Mouse (Mus musculus): ENCODE data around the gene Gm49405.
A peak's percentile ranks its signal among the peaks of the same experiment; 100 is the strongest.

Gene Gm49405

DNA sequence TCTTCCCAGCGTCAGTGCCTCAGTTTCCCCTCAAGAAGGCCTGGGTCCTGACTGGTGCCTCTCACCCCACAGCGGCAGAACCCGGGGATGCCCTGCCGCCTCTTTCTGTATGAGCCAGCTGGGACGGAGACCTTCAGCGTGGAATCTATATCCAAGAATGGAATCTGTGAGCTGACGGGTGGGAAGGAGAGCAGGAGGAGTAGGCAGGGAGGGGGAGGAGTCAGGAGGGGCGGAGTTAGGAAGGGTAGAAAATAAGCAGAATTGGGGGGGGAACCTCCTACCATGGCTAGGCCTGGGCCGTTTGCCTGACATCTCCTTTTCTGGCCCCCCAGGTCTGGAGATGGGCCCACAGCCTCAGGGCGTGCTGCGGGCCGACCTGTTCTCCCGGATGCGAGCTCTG is 12.4 kb upstream of the Gm49405 start:
- DNase-seq (ENCODE audit: low spot score), result no peak

DNA sequence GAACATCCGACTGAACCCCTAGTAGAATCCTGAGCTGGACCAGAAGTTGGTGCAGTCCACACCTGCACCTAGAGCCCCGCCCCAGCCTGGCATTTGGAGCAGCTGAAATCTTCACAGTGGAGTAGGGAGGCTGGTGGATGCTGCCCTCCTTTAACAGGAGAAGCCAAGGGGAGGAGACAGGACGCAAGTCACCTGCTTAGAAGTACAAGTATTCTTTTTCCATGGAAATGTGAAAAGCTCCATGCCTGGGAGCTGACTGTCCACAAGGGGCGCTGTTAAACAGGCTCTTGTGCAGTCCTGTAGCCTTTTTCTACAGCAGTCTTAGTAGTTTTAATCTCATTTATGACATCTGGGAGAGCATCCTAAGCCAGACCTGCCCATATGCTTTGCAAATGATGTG is 11.7 kb upstream of the Gm49405 start:
- no peak for DNase-seq (ENCODE audit: low spot score)

DNA sequence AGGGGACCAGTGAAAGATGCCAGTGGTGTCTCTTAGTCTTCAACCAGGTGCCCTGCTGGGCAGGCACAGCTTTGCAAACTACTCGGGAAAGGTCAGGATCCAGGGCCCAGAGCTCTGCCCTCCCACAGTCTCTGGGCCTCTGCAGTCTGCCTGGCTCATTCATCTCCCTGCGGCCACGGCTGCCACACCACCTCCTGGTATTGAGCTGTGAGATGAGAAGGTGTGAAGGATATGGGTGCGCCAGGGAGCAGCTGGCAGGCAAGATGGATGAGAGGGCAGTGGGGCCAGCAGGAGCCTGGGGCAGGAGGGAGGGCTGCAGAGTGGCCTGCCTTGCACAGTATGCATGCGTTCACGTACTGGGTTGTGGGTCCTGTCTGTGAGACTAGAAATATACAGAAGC is 9.6 kb upstream of the Gm49405 start:
- no peak for DNase-seq (ENCODE audit: low spot score)

DNA sequence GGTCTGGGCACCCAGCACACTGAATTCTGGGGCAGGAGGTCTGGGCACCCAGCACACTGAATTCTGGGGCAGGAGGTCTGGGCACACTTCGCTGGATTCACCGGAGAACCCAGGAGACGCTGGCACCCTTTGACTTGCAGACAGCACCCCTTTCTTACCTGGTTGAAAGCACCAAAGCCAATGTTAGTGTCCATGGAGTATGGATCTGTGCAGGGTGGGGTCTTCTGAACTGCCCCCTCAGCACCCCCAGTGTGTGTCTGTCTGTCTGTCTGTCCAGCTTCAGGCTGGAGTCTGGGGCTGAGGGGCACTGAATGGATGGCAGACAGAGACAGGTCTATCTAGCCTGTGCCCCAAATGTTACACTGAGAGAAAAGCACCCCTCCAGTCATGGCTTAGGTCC is 8.9 kb upstream of the Gm49405 start:
- no peak for DNase-seq (ENCODE audit: low spot score)

DNA sequence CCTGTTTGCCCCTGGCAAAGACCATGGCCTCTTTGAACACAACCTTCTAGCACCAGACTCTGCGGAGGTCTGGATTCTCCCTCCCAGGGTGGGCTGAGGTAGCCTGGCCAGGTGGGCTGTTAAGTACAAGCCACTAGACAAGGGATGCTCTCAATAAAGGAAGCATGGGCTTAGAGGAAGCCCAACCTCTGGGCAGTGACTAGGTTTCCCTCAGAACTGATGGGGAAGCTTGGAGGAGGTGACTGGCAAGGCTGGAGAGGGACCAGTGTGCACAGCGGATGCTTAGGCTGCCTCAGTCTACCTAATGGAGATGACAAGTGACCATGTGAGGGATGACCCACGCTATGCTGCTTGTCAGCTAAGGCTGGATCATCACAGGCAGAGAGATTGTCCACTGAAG is 8.5 kb upstream of the Gm49405 start:
- no peak for DNase-seq (ENCODE audit: low spot score)

DNA sequence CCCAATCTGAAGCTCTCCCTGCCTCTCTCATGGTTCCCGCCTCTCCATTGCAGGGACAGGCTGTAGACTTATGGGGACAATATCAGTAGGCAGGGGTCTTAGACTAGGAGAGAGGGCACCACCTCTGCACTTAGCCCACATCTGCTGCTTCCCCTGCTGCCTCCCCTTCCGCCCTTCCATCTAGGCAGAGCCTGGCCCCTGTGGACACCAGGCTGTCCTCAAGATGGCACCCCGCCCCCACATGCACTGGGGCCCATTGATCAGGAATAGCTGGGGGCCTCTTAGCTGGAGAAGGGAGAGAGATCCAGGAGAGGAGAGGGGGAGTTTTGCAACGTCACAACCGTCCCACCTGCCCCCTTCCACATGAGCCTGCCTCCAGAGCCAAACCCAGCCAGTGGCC is 8.0 kb upstream of the Gm49405 start, which contains the start of gene Tbx10:
Gene Tbx10, plus strand, starts transcription at position 337 of the 400 bp plus-strand sequence.
- DNase-seq (ENCODE audit: low spot score), result no peak

DNA sequence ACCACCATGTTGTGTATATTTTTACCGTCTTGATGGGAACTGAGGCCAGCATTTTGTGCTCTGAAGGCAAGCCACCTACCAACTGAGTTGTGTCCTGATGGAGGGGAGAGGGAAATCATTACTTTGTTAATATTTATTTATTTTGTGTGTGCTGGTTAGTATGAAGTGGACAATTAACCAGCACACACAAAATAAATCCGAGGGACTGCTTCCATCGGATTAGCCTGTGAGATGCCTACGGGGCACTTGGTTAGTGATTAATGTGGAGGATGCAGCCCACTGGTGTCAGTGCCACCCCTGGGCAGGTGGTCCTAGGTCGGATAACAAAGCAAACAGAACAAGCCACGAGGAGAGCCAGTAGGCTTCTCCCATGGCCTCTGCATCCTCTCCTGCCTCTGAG is 5.5 kb upstream of the Gm49405 start:
- DNase-seq (ENCODE audit: low spot score), result no peak

DNA sequence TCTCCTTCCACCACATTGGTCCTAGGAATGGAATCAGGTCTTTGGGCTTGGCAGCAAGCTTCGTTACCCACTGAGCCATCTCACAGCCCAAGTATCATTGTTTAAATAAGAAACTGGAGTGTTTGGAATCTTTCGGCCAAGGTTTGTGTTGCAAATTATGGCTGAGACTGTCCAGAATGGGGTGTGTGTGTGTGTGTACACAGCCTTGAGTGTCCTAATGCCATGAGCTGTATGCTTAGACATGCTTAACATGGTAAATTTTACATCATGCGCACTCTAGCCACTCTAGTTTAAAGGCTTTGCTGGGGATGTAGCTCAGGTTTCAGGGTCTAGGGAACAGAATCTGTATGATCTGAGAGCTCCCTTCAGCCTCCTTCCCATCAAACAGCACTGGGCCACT is 4.9 kb upstream of the Gm49405 start:
- no peak for DNase-seq (ENCODE audit: low spot score)

DNA sequence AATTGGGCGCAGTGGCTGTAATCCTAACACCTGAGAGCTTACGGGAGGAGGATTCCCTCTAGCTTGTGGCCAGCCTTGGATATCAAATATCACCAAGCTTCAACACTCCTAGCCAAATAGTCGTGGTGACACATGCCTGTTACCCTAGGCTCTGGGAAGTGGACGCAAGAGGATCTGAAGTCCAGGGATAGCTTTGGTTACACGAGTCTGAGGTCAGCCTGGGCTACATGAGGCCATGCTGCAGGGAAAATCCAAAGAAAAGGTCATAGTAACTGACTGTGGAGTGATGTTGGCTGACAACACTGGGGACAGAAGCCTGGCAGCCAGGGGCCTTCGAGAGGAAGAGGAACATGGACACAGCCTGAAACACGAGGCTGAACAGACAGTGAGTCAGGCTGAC is 4.3 kb upstream of the Gm49405 start:
- DNase-seq (ENCODE audit: low spot score), result no peak

DNA sequence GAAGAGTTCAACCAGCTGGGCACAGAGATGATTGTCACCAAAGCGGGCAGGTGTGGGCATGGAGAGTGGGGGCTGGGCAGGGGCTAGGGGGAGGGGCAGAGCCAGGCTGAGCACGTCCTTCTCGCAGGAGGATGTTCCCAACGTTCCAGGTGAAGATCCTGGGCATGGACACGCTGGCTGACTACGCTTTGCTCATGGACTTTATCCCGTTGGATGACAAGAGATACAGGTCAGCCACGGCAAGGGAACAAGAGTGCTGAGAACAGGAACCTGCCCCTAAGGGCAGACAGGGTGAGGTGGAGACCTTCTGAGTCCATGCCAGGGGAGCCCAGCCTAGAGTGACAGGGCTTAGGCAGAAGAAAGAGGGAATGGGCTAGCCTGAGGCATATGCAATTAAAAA is 3.7 kb upstream of the Gm49405 start:
- no peak for DNase-seq (ENCODE audit: low spot score)

DNA sequence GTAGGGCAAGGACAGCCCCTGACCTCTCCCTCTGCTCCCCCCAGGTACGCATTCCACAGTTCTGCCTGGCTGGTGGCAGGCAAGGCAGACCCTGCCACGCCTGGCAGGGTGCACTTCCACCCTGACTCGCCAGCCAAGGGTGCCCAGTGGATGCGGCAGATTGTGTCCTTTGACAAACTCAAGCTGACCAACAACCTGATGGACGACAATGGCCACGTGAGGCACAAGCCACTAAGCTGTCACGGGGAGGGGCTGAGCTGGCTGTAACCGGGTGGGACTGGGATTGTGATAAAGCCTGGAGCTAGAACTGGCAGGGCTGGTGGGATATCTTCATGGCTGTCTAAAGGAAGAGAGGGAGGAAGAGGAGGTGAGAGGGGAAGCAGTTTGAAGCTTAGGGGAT is 3.2 kb upstream of the Gm49405 start:
- DNase-seq (ENCODE audit: low spot score), result no peak

DNA sequence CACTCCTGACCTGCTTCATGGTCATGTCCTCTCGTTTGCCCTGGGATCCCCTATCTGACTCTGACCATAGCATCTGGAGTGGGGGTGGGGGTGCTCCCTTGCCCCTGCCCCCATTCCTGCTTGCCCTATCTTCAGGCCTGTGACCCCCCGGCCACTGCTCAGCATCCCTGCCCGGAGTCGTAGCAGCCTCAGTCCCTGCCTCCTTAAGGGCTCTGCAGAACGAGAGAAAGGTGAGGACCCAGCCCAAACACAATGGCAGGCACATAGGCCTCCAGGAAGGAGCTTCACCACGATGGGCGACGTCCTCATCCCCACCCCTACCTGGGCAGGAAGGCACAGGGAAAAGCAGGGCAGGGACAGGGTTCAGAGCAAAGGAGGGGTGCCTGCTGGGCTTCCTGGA is 2.1 kb upstream of the Gm49405 start:
- DNase-seq (ENCODE audit: low spot score), result no peak

DNA sequence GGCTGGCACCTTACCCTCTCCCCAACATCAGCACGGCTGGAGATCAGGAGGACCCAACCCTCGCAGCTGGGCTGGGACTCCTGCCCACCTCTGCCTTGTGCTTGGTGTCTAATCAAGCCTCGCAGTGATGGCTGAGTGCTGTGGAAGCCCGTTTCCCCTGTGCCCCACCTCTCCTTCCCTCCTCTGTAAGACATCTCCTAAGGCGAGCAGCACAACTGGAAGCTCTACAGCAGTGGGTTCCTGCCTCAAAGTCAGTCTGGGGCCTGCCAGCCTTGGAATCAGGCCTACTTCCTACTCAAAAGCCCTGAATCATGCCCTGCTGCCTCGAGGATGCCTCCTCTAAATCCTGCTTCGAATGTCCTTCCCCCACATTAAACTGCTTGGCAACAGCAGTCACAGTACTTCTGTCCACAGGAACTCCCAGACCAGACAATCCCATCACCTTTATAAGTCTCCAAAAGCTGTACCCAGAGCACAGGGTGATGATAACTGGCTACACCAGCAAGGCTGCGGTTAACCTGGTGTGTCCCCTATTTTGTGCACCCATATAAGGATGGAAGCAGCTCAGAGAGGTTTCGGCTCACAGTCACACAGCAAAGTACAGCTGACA is 1.2 kb upstream of the Gm49405 start:
- DNase-seq (ENCODE audit: low spot score), result no peak

DNA sequence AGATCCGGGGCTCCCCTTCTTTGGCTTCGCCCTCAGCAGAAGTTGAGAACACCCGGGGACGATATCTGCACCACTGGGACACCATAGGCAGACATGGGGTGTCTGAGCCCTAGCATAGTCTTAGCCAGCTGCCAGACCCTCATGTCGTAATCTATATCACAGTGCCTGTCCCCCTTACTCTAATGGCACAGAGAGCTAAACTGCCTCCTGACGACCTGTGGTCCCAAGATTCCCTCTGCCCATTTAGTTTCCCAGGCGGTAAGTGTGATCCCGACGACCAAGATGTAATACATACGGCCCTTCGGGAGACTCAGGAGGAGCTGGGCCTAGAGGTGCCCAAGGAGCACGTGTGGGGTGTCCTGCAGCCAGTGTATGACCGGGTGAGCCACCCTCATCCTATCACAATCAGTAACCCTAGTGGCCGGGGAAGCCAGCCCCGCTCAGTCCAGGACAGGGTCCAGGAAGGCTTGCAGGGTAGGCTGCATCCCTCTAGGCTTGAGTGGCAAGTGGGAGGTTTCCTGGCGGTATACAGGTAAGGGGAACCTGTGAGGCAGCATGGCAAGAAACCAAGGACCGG is 611 bp downstream of the Gm49405 start:
- DNase-seq (ENCODE audit: low spot score), result no peak

DNA sequence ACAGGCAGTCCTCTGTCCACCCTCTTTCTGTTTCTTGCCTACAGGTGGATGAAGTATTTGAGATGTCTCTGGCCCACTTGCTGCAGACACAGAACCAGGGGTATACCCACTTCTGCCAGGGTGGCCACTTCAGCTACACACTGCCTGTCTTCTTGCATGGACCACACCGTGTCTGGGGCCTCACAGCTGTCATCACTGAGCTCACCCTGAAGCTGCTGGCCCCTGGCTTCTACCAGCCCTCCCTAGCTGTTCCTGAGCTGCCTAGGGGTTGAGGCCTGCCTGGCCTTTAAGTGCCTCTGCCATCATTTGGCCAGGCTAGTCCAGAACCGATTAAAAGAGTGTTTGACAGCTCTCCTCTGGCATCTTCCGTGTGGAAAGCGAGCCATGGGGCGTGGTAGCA is 1.3 kb downstream of the Gm49405 start:
- DNase-seq (ENCODE audit: low spot score), result no peak

DNA sequence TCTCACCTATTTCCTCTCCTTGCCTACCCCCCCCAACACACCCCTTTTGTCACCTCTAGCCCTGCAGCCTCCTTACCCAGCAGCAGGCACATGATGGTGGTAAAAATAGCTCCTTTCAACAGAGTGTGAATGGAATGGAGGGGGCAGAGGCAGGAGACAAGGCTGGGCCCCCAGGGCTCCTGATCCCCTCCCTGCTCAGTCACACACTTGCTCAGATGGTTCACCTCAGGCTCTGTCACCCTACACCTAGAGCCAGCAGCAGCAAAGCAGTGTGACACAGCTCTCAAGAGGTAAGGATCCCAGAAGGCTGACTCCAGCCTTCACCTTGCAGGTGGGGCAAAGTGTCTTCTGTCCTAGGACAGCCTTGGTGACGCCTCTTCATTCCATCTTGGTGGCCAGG is 2.7 kb downstream of the Gm49405 start, which contains the start of gene Doc2g:
Gene Doc2g, plus strand, starts transcription at position 202 of the 400 bp plus-strand sequence.
- no peak for DNase-seq (ENCODE audit: low spot score)

DNA sequence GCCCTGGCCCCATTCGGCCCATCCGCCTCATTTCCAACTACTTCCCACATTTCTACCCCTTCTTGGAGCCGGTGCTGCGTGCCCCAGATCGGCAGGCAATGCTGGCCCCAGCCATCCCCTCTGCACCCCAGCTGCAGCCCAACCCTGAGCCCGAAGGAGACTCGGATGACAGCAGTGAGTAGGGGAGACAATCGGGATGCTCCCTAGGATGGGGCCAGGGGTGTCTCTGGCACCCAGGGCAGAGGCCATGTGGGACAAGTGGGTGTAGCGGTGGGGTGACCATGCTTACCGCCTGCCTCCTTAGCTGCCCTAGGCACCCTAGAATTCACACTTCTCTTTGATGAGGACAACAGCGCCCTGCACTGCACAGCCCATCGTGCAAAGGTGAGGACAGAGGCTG is 3.2 kb downstream of the Gm49405 start:
- DNase-seq (ENCODE audit: low spot score), result no peak

DNA sequence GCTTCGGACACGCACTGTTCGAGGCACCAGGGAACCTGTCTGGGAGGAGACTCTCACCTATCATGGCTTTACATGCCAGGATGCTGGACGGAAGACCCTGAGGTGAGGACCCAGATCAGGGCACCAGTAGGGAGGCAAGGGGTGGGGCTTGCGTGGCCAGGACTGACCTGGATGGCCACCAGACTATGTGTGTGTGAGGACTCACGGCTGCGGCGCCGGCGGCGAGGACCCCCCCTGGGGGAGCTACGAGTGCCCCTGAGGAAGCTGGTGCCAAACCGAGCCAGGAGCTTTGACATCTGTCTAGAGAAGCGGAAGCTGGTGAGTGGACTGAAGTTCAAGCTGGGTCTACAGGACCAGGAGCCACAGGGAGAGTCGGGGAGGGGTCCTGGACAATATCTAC is 3.9 kb downstream of the Gm49405 start:
- DNase-seq (ENCODE audit: low spot score), result no peak

DNA sequence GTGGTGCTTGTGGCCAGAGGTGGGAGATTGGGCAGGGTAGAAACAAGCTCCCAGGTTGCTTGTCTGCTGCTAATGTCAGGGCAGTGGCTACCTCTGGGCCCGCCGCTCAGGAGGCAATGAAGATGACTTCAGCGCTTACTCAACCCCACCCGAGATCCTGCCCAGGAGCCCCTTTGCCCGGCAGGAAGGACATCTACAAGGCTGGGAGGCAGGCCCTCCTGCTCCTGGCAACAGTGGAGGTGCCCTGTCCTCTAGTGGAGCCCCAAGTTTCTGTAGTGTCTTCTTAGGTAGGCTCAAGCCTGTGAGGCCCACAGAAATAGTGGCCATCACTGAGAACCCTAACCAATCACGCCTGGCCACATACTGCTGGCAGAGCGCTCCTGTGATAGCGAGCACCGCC is 4.7 kb downstream of the Gm49405 start:
- DNase-seq (ENCODE audit: low spot score), result no peak

DNA sequence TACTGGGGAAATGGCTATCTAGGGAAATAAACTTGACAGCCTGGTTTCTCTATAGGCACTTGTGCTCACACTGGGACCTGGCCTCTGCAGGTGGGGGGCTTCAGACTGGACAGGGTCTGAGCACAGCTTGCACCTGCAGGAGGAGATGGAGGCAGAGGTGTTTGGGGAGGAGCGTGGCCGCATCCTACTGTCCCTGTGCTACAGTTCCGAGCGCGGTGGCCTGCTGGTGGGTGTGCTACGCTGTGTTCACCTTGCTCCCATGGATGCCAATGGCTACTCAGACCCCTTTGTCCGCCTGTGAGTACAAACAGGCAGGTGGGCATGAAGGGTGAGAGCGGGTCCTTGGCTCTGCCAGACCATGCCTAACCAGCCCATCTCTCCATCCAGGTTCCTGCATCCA is 5.5 kb downstream of the Gm49405 start:
- DNase-seq (ENCODE audit: low spot score), result no peak

DNA sequence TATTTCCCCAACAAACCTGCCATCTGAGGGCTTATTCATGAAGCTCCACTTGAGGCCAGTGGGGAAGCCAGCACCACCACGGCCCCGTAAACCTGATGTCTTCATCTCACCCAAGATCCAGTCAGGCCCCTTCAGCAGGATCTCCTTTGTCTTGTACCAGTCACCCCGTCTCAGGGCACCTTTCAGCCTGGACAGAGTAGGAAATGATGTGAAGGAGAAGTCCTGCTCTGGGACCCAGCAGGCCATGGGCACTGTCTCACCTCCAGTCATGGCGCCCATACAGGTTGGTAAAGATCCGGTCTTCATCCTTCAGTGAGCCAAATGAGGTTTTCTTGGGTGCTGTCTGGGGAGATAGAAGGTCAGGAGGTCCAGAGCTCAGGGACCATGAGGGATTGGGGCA is 10.7 kb downstream of the Gm49405 start:
- no peak for DNase-seq (ENCODE audit: low spot score)

DNA sequence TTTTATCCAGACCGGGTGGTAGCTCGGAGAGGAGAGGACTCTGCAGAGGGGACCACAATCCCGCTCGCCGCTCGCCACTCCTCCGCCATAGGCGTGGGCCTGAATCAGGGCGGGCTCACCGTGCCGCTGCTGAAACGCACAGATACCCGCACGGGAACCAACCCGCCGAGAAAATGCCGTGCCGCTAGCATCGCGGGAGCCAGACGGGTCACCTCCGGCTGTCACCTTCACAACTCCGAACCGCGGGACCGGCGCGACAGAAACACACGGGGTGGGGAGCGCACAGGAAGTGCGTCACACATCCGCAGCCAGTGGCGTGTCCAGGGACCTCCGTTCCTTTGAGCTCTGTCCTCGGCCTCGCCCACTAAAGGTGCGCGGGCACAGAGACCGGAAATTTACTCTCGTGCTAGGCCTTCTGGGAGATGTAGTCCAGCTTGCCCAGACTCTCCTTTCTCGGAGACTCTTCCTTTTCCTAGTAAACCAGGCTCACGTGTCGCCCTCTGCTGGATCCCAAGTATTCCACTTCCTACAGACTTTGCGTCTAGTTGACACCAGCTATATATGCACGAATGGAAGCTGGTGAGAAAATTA is 12.1 kb downstream of the Gm49405 start, which contains the start of gene Ndufv1:
Gene Ndufv1, minus strand, starts transcription at position 375 of the 591 bp plus-strand sequence.
- peak; percentile 98 for DNase-seq (ENCODE audit: low spot score)

DNA sequence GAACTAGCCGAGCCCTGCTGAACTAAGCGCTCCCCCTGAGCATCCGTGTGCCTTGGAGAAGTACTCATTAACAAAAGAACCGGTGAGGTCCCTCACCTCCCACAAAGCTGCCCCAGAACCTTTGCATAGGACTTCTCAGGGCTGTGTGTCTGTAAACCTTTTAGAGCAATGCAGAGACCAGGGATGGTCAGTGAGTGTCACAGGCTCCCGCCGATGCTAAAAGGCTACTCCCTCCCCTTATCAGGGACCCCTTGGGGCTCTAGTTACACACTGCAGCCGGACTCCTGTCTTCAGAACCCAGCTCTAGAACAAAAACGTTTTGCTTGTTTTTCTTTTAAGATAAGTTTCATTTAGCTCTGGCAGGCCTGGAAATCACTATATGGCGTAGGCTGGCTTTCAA is 12.6 kb downstream of the Gm49405 start:
- no peak for DNase-seq (ENCODE audit: low spot score)

DNA sequence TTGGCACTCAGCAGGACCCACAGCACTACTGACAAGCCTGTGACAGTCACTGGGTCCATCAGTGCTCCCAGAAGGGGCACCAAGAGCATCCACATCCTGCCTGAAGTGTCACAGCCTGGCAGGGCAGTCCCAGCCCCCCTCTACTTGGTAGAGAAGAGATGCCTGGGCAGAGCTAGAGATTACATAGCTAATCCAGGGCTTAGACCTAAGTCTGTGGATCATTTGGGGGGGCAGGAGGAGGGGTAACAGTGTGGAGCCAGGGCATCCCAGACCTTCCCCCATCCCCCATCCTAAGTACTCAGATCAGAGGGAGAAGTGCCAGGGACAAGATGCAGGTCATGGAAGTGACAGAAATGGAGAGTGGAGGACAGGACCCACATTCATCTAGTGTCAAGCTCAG is 14.4 kb downstream of the Gm49405 start:
- no peak for DNase-seq (ENCODE audit: low spot score)

Measured in ovary, adult 18-20 months (tissue).